Mouse (Mus musculus) spleen, adult 2 months (tissue): ENCODE data around the gene Gm20388.

Experiments used
- CTCF ChIP-seq: fragments of 200-500 bp; IDR thresholded peaks from 2 replicates; pipeline ENCODE4 v1.5.1; 2011; ENCODE audit warnings: mild to moderate bottlenecking, inconsistent platforms; ENCODE audit not compliant: insufficient read depth, insufficient read length, insufficient replicate concordance; ENCODE audit errors: extremely low read depth
- POLR2A ChIP-seq: fragments of 200-500 bp; IDR thresholded peaks from 2 replicates; pipeline ENCODE4 v1.6.1; 2011; ENCODE audit warnings: low read depth, low read length, inconsistent platforms

DNA sequence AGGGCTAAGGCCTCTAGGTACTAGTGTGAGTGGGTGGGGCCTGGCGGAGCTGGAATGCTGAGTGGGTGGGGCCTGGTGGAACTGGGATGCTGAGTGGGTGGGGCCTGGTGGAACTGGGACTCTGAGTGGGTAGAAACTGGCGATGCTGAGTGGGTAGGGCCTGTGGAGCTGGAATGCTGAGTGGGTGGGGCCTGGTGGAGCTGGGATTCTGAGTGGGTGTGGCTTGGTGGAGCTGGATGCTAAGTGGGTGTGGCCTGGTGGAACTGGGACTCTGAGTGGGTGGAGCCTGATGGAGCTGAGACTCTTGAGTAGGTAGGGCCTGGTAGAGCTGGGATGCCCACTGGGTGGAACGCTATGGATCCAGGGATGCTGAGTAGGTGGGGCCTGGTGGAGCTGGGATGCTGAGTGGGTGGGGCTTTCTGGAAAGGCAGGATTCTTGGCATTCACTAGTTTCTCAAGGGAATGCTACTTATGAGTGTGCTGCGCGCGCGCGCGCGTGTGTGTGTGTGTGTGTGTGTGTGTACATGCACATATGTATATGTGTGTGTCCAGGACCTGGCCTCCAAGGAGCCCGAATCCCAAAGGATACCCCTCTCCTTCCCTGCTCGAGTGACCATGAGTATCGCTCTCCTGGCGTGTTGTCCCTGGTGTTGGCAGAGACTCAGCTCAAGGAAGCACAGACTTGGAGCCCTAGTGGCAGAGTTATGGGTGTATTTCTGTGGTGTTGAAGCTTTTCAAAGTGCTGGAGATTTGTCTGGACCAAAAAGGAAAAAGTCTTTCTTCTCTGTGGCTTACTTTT, 608.3 kb downstream of the Gm20388 start:
- TF ChIP-seq CTCF (no peak), POLR2A (no peak)
